Mouse (Mus musculus) MEL-GATA-1-ER (cell line): Measurements from ENCODE around the gene Donson.
"Not testable (repeated sequence)": the region's sequence is repeated elsewhere in the genome, so short reads cannot be mapped to it uniquely, and the experiment has no call there.

Source experiments
- DNase-seq: peaks from one replicate; pipeline ENCODE4 v3.0.0-alpha.2; 2012; ENCODE audit warnings: low read depth; ENCODE audit errors: extremely low read depth

Donson gene

DNA sequence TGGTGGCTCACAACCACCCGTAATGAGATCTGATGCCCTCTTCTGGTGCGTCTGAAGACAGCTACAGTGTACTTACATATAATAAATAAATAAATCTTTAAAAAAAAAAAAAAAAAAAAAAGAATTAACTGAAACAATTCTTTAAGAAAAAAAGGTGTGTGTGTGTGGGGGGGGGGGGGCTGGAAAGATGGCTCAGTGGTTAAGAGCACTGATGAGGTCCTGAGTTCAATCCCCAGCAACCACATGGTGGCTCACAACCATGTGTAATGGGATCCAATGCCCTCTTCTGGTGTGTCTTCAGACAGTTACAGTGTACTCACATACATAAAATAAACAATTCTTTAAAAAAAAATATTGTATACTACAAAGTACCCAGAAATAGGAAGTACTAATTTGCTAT lies 43.1 kb downstream of the Donson start:
- DNase-seq = not testable (repeated sequence)

DNA sequence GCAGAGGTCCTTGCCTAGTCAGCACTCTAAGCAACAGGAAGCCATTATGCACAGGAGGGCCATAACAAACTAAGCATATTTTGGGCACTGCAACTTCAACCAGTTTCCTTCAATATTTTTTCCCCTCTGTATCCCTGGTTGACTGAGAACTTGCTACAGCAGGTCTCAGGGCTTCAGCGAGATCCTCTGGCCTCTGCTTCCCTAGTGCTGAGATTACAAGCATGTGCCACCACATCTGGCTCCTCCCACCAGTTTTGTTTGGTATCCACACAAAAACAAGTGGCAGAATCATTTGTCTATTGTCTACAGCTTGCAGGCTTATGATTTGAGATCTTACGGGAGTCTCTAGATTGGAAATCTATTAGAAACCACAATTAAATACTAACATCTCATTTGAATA lies 43.7 kb downstream of the Donson start:
- DNase-seq = peak; percentile 10

DNA sequence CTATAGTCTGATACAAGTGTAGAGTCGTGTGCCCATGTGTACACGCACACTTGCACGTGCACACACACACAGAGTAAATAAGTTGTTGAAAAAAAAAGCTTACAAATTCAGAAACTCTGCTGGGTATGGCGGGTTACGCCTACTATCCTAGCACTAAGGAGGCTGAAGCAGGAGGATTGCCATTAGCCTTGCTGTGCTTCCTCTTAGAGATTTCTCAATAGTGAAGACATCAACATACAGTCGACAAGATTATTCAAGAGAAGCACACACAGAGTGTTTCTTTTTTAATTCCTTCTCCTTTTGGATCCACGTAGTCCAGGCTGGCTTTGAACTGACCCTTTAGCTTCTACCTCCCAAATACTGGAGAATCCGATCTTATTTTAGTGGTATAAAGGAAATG lies 48.4 kb downstream of the Donson start:
- no peak for DNase-seq

- no peak for DNase-seq
Measured at GRCm38 (mm10) chr16:91639636-91640035, 48.9 kb downstream of the Donson start.

DNA sequence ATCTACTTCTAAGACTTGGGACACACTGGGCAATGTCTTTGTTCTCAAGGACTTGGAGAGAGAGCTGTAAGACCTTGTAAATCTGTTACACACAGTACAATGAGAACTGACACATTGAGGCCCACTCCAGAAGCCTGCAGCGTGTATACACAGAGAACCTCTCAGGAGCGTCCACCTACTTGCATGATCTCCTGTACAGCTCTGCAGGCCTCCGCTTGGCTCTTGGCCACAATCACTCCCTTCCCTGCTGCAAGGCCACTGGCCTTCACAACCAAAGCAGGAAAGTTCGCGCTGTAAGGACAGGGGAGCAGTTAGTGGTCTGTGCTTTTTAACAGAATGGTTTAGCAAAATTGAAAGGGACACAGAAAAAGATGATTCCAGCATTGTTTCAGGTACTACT lies 49.4 kb downstream of the Donson start:
- DNase-seq = no peak

DNA sequence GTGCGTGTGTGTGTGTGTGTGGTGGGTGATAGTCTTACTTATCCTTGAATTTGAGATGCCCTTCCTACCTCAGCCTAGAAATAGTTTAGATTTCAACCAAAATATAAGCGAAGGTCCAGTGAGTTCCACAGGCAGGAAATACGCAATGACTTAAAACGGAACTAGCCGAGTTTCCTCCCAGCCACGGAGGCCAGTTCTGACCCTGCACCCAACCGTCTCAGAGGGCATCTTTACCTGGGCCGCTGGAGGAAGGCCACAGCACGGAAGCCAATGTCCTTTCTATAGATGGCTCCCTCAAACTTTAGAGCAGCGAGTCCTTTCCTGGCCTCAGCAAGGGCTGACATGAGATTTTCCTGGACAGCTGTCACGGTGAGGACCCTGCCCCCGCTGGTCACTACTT lies 54.9 kb downstream of the Donson start:
- DNase-seq = no peak

DNA sequence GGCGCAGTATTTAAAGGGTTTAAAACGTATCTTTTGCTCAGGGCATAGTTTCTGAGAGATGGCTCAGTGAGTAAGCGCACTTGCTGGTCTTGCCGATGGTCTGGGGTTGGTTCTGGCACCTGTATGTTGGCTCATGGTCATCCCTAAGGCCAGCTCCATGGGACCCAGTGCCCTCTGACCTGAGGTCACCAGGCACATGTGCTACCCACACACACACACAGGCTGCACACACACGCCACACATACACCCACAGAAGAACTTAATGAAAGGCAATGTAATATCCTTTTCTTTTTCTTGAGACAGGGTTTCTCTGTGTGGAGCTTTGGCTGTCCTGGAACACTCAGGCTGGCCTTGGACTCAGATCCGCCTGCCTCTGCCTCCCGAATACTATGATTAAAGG lies 55.6 kb downstream of the Donson start:
- no peak for DNase-seq

- no peak for DNase-seq
Measured at GRCm38 (mm10) chr16:91632439-91632838, 56.1 kb downstream of the Donson start.

DNA sequence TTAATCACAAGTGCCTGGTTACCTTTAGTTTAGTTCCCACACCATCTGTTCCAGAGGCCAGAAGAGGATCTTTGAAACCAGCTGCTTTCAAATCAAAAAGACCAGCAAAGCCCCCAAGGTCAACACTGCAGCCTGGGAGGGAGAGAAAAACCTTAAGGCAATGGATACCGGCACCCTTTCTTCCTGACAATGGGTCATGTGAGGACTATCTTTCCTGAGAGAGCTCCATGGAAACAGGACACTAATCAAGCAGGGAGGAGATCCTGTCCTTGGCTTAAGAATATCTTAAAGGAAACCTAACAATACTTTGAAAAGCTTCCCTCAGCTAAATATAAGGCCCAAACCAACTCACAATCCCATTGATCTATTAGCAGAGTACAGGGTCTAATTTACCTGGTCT lies 58.0 kb downstream of the Donson start:
- no peak for DNase-seq

DNA sequence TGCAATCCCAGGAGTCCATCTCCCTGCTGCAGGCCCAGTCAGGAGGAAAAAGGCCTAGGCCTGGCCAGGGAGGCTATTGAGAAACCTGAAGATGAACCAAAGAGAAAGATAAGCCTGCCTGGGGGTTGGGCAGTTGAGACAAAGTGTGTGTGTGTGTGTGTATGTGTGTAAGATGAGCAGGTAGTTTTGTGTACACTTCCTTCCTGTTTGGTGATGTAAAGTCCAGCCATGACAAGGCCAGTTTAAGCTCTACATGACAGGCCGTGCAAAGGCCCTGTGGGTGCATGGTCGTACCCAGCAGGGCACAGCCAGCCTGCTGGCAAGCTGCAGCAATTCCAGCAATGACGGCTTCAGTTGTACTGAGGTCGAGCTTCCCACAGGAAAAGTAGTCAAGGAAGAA lies 58.8 kb downstream of the Donson start:
- no peak for DNase-seq

GRCm38 (mm10) chr16:91628673-91629072 lies 59.9 kb downstream of the Donson start:
- DNase-seq = no peak

GRCm38 (mm10) chr16:91627831-91628230 lies 60.7 kb downstream of the Donson start:
- no peak for DNase-seq
